Mouse (Mus musculus): ENCODE results near the gene Nup88.

DNA sequence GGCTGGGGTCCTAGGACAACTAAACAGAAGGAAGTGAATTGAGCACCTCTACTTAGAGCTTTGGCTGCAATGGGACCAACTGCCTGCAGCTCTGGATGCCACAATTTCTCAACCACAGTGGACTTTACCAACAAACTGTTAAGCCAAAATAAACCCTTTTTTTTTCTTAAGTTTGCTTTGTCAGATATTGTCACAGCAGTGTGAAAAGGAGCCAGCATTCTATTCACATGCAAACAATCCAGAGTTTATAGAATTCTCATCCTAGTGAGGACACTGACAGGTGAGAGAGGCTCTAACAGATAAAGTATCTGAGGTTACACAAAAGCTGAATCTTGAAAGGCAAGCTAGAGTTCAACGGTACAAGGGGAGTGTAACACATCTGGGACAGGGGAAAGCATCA, 47.3 kb upstream of the Nup88 start:
- no peak for TF ChIP-seq CTCF (IDR thresholded peaks at IDR 0.05; ENCODE audit: extremely low read depth, insufficient read depth, insufficient read length, insufficient replicate concordance)
- TF ChIP-seq POLR2A (IDR thresholded peaks at IDR 0.05; ENCODE audit: low read depth, low read length): no peak

Data from spleen, adult 2 months (tissue).